Mouse (Mus musculus): ENCODE data around the gene Fig4.

- no peak for TF ChIP-seq CTCF (IDR thresholded peaks at IDR 0.05; ENCODE audit: low read depth)
- no peak for TF ChIP-seq EP300 (IDR thresholded peaks at IDR 0.05; ENCODE audit: low read depth)
Measured at GRCm38 (mm10) chr10:41246111-41246510, 56.9 kb downstream of the Fig4 start.
